Mouse (Mus musculus): ENCODE data around the gene Frmd5.

DNA sequence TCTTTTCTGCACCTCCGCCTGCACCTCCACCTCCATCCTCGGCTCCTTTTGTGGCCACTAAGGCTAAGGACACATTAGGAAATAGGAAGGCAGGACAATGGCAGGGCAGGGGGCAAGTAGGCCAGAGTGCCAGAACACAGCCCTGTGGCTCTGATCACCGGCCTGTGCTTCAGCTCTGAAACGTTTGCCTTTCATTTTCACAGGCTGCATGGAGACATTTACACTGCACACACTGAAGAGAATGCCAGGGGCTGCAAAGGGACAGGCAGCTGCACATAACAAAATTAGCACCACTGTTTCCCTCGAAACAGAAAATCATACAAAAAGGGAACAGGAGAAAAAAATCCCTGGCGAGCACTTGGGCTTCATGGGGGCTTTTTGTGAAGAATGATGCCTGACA lies 107.6 kb downstream of the Frmd5 start:
- TF ChIP-seq CTCF (conservative IDR thresholded peaks at IDR 0.05; ENCODE audit: insufficient read depth, insufficient read length, low read depth, low read length), result no peak
- no peak for TF ChIP-seq POLR2A (IDR thresholded peaks at IDR 0.05; ENCODE audit: low read depth, low read length)
